Mouse (Mus musculus) liver, embryonic 14.5 days (tissue): ENCODE measurements around the gene Nr2c2ap.

Experiments used
- CTCF ChIP-seq: IDR thresholded peaks from 2 replicates; pipeline ENCODE4 v1.5.1; 2016; ENCODE audit warnings: antibody characterized with exemption, low read depth, control low read depth
- EP300 ChIP-seq: IDR thresholded peaks from 2 replicates; pipeline ENCODE4 v1.6.1; 2016; ENCODE audit warnings: antibody characterized with exemption, low read depth

DNA sequence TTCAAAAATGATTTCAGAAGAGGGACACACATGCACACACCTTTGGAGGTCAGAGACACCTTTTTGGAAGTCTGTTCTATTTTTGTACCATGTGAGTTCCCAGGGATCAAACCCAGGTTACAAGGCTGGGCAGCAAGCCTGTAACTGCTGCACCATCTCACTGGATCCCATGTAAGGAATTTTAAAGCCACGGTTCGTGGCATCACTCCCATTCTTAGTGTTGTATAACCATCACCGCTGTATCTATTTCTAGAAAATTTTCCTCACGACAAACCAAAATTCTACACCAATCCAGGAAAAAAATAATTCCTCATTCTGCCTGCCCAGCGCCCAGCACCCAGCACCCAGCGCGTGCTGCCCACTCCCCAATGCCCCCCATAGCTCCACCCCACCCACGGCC lies 31.9 kb upstream of the Nr2c2ap start:
- TF ChIP-seq CTCF: no peak
- no peak for TF ChIP-seq EP300
